Mouse (Mus musculus) cerebellum, postnatal 10 days (tissue): ENCODE measurements around the gene Fam69a.
"Not testable (repeated sequence)": the region's sequence is repeated elsewhere in the genome, so short reads cannot be mapped to it uniquely, and the experiment has no call there.

Experiments
- DNase-seq, 2 experiments: peaks; one replicate each; pipeline ENCODE4 v3.0.0; 2021; ENCODE audit warnings: mixed read lengths in 2 of 2

Fam69a gene

DNA sequence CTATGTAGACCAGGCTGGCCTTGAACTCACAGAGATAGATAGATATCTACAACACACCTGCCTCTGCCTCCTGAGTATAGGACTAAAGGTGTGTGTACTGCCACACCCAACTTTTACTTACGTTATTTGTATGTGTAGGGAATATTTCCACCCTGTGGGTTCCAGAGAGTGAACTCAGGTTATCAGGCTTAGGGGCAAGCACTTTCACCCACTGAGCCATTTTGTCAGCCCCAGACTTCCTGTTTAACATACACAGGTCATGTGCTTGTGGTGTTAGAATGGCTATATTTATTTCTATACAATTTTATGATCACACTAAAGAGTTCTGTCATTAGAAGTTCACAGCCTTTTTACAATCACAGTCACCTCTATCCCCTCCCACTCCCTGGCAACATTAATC is 43.9 kb downstream of the Fam69a start:
- no peak for DNase-seq

GRCm38 (mm10) chr5:107941222-107941621 is 45.7 kb downstream of the Fam69a start:
- DNase-seq = no peak

- DNase-seq = no peak
These were observed 47.2 kb downstream of the Fam69a start for GRCm38 (mm10) chr5:107939701-107940100.

DNA sequence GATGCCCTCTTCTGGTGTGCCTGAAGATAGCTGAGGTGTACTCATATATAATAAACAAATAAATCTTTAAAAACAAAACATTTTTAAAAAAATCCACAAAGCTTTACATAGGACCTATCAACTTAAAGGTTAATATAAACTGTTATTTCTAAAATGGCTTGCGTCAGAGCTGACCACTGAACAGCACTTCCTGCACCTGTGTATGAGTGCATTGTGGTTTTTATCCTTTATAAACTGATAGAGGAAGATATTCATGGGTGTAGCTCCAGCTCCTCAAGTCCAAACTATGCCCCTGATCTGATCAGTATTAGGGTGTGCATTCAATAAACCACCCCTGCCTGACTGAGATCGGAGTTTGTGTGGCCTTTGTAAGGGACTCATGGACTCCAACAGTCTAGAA is 48.0 kb downstream of the Fam69a start:
- DNase-seq = no peak

DNA sequence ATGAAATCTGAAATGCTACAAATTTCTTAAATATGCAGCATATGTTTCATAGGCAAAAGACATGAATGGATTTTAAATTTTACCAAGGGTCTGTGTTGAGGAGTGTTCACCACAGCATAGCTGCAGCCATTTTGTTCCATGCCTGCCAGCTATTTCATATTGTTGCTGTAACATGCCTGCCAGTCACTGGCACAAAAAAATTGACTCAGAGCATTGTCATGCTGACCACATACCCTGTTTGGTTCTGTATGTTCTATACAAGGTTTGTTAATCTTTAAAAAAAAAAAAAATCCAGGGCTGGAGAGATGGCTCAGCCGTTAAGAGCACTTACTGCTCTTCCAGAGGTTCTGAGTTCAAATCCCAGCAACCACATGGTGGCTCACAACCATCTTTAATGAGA is 48.4 kb downstream of the Fam69a start:
- not testable (repeated sequence) for DNase-seq

DNA sequence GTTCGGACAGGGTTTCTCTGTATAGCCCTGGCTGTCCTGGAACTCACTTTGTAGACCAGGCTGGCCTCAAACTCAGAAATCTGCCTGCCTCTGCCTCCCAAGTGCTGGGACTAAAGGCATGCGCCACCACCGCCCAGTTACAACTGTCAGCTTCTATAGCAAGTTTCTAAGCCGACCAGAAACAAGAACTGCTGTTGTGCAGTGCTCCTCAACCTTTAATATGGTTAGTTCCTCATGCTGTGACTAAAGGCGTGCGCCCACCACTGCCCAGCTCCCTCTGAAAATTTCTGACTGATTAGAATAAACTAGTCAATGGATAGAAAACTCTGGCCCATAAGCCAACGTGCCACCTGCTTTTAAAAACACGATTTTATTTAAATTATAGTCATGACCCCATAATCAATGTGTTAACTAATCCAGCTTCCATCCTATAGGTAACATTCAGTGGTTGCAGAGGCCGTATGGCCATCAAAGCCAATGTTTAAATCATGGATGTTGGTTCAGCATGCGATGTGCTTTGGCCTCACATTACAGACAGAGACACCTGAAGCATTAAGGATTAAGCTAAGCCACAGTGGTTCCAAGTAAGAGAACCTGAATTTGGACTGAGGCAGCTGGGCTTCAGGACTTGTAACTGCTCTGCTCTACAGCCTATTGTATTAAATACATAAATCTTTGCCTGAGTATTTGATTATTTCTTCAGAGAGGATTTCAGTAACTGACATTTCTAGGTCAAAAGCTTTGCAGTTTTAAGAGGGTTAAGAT is 50.1 kb downstream of the Fam69a start:
- DNase-seq = no peak

- DNase-seq = no peak
These were observed 51.9 kb downstream of the Fam69a start for GRCm38 (mm10) chr5:107934770-107935543.

DNA sequence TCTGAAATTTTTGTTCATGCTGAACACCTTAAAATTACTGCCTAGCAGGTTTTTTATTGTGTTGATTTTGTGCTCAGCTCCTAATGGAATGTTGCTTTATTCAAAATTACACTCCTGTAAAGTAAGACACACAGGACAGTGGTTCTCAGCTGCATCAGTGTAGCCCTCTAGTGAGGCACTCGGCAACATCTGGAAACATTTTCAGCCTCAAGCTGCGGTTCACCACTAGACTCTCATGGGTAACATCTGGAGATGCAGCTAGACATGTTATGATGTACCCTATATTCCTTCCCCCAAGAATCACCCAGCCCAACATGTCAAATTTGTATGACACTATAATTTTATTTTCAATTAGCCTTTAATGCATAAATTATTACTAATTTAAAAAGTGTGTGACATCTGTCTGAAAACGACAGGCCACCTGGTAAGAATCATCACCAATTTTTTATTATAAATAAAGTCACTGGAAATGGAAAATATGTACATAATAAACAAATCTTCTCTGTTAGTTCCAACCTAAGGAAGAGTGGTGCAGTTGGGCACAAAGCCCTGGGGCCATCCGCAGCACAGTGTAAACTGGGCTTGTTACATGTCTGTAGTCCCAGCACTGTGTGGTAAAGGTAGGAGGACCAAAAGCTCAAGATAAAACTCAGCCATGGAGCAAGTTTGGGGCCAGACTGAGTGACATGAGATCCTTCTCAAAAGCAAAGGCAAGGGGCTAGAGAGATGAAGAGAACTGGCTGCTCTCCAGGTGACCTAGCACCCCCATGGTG is 53.5 kb downstream of the Fam69a start:
- DNase-seq = no peak

DNA sequence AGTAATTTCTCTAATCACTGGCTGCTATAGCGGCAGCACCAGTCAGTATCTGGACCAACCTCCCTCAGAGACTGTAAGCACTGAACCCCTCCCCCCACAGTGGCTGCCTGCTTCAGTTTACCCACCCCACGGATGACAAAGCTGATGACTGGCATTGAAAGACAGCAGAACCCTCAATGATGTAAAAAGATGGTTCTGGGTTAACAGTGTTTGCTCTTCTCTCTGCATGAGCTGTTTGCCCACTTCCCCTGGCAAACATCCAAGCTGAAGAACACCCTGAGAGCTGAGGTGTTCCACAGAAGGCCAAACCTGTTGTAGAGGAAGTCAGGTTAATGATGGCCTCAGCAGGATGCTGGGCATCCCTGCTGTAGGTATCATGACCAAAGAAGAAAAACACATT is 54.3 kb downstream of the Fam69a start:
- DNase-seq = peak; percentile 67 to 73

- DNase-seq = no peak
These were observed 60.2 kb downstream of the Fam69a start for GRCm38 (mm10) chr5:107926550-107927249.

DNA sequence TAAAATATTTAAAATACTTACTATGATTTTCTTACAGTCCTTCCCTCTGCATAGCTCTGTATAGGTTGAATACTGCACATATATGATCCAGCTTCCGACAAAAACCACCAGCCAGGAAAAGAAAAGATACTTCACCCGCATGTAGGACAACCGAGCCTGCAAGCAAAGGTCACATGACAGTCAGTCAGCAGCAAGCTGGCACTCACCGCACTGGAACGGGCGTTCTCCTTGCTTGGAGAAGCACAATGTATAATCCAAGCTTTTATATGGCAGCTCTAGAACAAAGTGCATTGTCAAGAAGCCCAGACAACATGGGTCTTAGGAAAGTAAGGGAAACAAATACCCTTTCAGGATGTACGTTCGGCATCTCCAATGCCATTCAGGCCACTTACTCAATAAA is 62.3 kb downstream of the Fam69a start:
- peak; percentile 48 to 51 for DNase-seq

DNA sequence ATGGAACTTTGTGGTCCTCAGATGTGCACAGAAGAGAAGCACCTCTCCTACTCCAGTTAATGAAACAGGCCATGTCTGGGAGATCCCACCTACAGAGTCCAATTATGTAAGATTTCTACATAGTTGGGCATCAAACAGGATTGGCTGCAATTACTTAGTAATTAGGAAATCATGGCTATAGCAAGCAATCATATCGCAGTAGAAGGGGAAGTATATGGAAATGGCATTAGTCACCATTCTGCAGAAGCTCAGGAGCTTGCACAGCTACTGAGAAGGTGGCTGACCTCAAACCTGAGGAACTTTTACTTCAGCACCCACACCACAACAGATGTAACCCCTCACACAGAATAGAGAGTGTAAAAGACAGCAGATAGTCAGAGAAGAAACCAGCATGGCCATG is 64.0 kb downstream of the Fam69a start:
- no peak for DNase-seq

GRCm38 (mm10) chr5:107921400-107922252 is 65.3 kb downstream of the Fam69a start:
- peak; percentile 71 to 85 for DNase-seq

DNA sequence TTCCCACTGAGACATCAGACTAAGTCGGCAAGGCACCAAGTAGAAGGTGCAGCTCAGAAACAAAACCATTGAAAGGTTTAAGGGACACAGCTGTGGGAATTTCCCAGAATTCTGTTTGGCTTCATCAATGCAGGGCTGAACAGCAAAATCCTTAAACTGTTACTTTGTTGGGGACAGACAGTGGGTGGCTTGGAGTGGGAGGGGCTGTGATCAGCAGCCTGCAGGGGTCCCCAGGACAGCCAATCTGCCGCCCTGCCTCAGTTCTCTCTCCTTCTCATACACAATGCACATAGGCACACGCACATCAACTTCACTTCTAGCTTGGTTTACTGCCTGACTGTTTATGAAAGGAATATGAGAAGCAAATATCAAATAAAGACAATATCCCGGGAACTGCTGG is 71.6 kb downstream of the Fam69a start:
- DNase-seq = no peak

DNA sequence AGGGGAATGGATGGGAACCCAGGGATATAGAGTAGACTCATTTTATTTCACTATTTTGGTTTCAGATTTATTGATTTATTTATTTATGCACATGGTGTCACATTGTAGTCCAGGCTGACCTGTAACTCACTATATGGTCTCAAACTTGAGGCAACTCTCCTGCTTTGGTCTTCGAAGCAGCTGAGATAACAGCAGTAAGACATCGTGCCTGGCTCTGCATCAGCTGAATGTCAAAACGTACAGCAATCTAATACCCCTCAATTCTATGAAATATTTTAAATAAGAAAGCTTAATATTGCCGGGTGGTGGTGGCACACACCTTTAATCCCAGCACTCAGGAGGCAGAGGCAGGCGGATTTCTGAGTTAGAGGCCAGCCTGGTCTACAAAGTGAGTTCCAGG is 75.9 kb downstream of the Fam69a start:
- DNase-seq = no peak

DNA sequence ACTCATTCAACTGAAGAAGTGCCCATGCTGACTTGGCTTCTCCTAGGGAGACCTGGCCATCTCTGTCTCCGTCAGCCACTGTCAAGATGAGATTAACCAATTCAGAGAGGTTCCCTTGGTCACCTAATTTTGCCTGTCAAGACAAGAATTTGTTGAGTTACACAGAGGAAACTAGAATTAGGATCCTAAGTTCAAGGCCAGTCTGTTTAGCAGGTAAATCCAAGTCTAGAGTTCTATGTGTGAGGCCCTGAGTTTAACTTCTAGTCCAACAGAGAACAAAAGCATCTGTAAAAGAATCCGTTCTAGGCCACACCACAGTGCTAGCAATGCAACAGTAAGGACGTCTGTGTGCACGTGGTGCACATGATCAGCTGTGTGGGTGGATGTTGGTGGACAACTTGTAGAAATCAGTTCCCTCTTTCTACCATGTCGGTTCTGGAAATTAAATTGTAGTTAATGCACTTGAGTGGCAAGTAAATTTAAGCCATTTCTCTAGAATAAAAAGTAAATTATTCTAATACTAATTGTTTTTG is 76.7 kb downstream of the Fam69a start:
- DNase-seq = no peak

DNA sequence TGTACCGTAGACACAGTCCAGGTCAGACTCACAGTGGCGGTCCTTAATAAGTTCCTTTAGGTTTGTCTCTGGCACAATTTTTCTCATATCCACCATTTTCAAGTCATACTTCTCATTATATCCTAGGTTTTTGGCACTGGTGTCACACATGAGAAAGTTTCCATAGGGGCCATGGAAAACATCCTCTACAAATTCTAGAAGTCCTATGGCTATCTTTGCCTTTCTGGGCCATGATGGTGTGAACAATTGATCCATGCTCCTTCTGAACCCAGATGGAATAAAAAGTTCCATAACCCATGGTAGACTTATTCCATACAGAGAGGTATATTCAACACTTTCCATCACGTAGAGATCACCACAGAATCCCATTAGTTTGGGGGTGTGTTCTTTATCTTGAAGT is 77.2 kb downstream of the Fam69a start:
- DNase-seq = no peak

DNA sequence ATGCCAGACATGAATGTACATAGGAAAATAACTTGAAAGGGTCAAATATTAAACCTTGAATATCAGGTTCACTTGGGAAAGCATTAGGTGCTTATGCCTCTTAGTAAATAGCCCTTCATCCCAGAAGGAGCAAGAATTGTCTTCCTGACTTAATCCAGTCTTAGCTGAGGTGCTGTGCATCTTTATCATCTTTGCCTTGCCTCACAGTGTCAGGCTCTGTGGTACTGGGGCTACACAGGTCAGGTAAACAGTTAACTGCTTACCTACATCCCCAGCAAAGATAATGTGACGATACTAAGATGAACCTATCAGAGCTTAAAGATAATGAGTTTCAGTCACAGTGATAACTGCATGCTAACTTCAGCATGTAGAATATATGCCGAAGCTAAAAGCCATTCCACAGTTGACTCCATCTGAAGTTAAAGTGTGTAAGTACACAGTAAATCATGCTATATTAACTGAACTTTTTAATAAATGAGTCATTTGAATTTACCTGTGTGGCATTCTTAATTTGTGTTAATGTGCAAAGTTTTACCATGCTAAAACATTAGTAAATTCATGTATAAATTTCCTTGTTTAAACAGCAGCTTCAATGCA is 78.3 kb downstream of the Fam69a start:
- no peak for DNase-seq

DNA sequence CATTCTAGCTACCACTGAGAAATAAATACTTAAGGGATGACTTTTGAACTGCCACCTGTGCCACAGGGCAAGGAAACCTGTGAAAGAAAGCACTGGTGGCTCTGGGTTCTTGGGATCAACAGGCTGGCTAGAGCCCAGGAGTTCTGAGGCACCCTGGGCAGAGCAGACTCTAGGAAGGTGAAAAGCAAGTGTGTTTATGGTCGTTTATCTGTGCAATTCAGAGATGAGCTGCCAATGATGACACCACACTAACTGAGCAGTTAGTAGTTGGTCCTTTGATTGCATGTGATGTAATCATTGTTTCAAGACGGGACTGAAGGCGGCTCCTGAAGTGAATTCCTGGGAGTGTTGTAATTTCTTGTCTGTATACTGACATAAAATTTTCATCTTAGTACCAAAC is 82.6 kb downstream of the Fam69a start:
- DNase-seq = no peak

DNA sequence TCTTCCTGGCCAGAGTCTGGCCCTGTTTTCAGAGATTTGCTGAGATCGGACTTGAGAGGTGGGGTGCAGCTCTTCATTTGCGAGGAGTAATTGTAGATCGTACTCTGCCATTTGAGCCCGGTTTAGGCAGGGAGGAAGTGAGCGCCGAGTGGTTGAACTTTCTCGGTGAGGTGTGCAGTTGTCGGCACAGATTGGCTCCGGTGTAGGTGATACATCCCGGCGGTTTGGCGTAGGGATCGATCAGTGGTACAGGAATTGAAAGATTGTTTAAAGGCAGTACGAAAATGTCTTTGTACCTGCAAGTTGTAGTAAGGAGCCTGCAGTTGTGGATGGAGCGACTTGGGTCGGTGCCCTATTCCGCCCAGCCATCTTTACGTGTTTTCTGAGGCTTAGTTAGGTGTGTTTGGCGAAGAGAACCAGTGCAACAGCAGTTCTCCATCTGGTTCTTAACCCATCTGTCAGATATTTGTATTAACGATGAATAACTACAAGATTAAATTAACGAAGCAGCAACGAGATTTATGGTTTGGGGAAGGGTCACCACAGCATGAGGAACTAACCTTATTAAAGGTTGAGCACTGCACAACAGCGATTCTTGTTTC is 85.8 kb downstream of the Fam69a start:
- DNase-seq = peak in 1 of 2 experiments; percentile 30
